Mouse (Mus musculus) 3134 (cell line): ENCODE data around the gene Acta2.

Source experiments
- DNase-seq: peaks from one replicate; pipeline ENCODE4 v3.0.0-alpha.2; 2011; ENCODE audit warnings: low spot score; ENCODE audit not compliant: insufficient read length; ENCODE audit errors: extremely low read depth

Acta2 gene

DNA sequence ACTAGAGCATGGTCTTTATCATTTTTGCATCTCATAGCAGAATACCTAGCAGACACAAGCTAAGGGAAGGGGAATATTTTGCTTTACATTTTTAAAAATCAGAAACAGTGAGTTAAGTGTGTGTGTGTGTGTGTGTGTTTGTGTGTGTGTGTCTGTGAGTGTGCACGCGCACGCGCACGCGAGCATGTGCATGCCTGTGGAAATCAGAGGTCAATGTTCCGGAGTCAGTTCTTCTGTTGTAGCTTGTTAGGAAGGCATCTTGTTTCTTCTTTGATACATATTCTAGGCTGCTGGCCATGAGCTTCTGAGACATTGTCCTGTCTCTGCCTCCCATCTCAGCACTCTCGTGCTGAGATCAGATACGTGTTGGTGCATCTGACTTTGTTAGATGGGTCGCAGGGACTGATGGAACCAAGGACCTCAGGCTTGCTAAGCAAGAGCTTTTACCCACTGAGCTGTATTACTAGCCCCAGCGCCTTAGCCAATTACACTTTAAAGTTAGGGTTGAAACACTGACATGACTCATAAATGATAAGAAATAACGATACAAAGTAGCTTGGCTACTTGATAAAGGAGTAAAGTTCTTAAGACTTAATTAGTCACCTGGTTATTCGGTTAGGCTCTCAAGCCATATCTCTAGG is 15.6 kb upstream of the Acta2 start:
- no peak for DNase-seq

- no peak for DNase-seq
These were observed 14.8 kb upstream of the Acta2 start for GRCm38 (mm10) chr19:34270106-34270726.

DNA sequence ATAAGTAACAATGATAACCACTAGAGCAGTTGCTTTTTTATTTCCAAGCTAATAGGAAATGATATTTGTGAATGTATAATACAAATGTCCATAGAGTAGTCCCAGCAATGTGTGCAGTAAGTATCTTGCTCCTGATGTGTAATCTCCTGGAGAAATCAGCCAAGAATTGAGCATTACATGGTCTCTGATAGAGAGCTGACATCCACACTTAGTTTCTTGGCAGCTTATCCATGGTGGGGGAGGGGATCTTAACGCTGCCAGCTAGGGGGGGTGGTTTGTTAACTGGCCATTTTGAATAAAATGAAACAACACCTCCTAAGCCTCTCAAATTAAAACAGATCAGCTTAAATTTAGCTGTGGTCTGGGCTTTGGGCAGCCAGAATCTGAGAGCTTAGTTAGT is 13.6 kb upstream of the Acta2 start:
- DNase-seq = no peak

DNA sequence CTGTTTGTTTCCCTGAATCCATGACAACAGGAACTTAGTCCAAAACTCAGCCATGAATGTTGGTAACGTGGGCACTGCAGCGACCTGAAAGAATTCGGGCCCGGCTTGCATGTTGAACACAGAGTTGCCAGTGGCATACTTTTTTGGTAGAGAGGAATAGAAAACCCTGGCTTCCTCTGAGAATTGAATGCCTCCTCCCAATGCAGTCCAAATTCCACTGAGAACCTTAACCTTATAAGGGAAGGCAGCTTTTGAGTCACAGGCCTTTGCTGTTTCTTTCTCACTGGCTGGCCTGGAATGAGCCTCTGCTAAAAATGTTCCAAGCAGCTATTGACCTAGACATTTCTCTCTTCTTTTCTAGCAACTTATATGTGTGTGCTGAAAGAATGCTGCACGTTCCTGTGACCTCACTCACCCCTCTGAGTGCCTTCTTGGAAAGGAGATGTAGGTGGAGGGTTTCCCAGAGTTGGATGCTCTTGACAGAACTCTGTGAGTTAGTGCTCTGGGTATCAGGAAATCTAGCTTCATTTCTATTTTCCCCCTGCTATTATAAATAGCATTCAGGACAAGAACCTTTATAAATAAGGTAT is 10.3 kb upstream of the Acta2 start:
- DNase-seq = peak; percentile 28

DNA sequence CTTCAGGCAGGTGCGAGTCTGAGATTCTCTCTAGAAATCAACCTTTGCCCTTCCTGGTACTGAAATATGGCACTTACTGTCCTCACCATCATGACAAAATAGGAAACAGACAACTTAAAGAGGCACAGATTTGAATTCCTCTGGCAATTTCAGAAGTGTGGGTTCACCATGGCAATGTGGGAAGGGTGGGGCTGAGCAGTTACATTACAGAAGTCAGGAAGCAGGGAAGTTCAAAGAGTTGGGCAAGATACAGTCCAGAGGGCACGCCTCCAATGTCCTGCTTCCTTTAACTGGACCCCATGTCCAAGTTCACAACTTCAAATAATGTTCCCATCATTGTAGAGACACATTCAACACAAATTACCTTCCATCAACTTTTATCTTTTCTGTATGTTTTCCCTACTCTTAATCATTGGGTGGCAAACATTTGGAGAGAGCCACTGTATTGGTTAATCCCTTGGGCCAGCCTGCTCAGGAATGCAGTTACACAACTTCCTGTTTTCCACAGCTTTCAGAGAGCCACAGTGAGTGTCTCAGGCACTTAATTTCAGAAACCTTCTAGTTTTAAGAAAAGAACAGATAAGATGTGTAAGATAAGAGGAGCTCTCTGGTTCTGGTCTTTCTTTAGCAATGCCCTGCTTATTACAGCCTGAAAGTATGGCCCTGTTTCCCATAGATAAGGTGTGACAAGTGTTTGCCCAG is 7.0 kb upstream of the Acta2 start:
- peak; percentile 22 for DNase-seq

DNA sequence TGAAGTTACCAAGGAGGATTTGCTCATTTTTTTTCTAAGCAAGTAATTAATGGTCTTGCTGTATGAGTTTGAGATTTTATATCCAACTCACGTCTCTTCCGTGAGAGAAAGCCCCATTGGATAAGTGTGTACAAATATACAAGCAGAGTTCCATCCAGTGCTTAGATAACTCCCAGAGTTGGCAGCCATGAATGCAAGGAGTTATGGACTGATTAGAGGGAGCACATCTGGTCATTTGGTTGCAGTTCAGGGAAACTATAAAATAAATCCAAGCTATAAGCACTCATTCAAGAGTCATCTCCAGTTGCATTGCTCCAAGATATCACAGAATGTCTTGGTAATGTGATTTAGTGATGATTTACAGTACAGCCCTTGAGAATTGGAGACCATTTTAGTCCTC is 1.5 kb upstream of the Acta2 start:
- DNase-seq = no peak

DNA sequence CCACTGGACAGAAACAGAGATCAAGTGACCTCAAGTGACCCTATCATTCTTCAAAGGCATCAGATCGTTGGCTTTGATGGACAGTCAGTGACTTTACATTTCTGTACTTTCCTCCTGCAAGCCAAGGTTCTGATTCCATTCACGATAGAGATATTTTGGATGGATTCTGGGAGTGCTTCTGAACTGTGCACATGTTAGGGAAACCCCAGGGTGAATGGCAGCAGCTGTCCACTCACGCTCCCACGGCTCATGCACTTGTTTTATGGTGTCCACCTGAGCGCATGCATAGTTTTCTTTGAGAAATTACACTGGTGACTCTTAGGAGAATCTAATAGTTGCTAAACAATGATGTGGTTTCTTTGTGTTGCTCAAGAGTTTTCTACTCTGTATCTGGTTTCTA is 759 bp upstream of the Acta2 start:
- no peak for DNase-seq

GRCm38 (mm10) chr19:34254101-34254879 is 1.1 kb downstream of the Acta2 start:
- DNase-seq = no peak

GRCm38 (mm10) chr19:34252450-34252849 is 2.9 kb downstream of the Acta2 start:
- DNase-seq = no peak

GRCm38 (mm10) chr19:34251900-34252299 is 3.5 kb downstream of the Acta2 start:
- no peak for DNase-seq

GRCm38 (mm10) chr19:34250621-34251020 is 4.8 kb downstream of the Acta2 start:
- DNase-seq = no peak

DNA sequence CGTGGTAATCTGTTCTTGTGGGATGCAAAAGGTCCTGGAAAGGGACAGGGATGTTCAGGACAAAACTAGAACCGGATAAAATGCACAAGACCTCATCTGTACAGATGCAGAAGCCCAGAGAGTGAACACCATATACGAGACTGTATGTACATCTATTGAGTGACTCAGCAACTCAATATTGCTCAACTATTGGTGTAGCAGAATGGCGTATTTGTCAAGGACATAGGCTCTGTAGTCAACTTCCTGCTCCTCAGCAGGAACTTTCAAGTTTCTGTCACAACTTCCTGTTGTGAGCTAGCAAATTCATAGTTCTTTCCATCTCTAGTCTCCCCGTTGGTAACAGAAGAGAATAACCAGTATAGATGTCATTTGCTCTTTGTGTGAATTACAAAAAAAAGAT is 6.8 kb downstream of the Acta2 start:
- DNase-seq = no peak

DNA sequence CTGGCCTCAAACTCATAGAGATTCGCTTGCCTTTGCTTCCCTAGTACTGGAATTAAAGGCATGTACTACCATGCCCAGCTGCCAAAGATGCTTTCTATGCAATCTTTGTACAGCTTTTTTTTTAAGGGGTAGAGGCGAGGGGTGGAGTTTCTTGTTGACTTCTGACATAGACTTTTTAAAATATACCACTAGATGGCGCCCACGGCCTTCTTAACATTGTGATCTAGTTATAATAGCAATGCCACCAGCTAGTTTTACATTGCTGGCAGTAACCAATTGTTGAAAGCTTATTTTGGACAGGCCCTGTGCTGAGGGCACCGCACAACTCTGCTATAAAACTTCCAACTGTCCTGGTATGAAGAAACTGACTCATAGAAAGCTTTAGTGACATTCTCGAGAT is 11.3 kb downstream of the Acta2 start:
- peak; percentile 21 for DNase-seq

DNA sequence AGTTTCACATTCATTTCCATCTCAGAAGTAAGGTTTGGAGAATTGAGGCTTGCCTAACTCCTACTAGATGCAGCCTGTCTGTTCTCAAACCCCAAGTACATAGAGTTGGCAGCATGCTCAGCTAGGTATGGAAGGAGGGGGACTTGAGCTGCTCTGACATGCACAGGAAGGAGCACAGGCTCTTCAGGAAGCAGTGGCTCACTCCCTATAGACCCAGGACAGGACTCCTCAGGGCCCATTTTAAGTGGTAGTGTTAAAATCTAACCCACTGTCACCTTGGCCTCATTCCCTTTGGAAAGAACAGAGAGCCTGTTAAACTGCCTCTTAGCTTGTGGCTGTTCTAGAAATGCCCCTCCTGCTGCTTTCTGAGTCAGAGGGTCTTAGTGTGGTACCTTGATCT is 12.5 kb downstream of the Acta2 start:
- DNase-seq = no peak

- DNase-seq = no peak
These were observed 14.0 kb downstream of the Acta2 start for GRCm38 (mm10) chr19:34241247-34241915.

- DNase-seq = no peak
These were observed 14.9 kb downstream of the Acta2 start for GRCm38 (mm10) chr19:34240273-34241039.

DNA sequence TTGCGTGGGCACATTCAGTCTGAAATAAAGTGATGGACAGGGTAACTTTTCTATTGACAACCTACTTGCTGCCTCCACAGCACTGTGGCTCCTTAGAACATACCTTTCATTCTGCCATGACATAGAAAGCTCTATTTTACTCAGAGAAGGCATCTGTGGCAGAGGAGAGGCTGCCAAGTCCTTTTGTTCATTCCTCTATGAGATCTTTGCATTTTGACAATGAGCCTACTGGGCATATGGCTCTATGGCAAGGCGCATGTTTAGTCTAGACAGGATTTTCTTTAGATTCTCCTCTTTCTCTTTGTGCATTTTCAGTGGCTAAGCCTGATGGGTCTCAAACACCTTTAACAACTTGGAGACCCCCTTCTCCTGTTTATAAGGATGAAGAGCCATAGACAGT is 17.6 kb downstream of the Acta2 start:
- no peak for DNase-seq

DNA sequence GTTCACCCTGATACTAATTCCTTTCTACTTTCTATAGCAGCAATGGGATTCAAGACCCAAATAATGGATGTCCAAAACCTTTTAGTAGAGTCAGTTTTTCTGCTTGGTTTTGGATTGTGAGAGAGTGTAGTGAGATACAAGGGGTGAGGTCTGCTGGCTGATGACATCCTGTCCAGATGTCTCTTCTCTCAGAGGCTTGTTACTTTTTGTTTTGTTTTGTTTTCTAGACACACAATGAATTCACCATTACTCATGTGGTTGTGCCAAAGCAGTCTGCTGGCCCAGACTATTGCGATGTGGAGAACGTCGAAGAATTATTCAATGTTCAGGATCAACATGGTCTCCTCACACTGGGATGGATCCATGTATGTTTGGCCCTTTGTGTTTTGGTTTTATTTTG is 19.3 kb downstream of the Acta2 start:
- DNase-seq = no peak

- DNase-seq = no peak
These were observed 21.4 kb downstream of the Acta2 start for GRCm38 (mm10) chr19:34233944-34234343.

GRCm38 (mm10) chr19:34232326-34232725 is 23.1 kb downstream of the Acta2 start:
- DNase-seq = no peak
